Mouse (Mus musculus) heart, adult 11 months (tissue): ENCODE results near the gene Creb3l2.

Experiments
- DNase-seq: peaks from one replicate; pipeline ENCODE4 v3.0.0; 2022

The Creb3l2 gene

GRCm38 (mm10) chr6:37322641-37323040 lies 119.3 kb downstream of the Creb3l2 start:
- peak; percentile 69 for DNase-seq

- peak; percentile 75 for DNase-seq
Observed at GRCm38 (mm10) chr6:37322088-37322487, 119.9 kb downstream of the Creb3l2 start.

- DNase-seq, result peak; percentile 36
Observed at GRCm38 (mm10) chr6:37317904-37318303, 124.0 kb downstream of the Creb3l2 start.

- no peak for DNase-seq
Observed at GRCm38 (mm10) chr6:37315440-37315839, 126.5 kb downstream of the Creb3l2 start.

GRCm38 (mm10) chr6:37310601-37311000 lies 131.3 kb downstream of the Creb3l2 start:
- DNase-seq, result peak; percentile 45

GRCm38 (mm10) chr6:37306616-37307015 lies 135.3 kb downstream of the Creb3l2 start:
- peak; percentile 62 for DNase-seq

GRCm38 (mm10) chr6:37300492-37300891 lies 141.5 kb downstream of the Creb3l2 start:
- DNase-seq, result peak; percentile 55

GRCm38 (mm10) chr6:37299562-37300390 lies 142.2 kb downstream of the Creb3l2 start, which contains the start of gene Dgki:
Gene Dgki (minus strand): TSS chr6:37300184.
- DNase-seq, result peak; percentile 87

GRCm38 (mm10) chr6:37298982-37299381 lies 143.0 kb downstream of the Creb3l2 start:
- DNase-seq, result peak; percentile 61

- DNase-seq, result peak; percentile 43
Observed at GRCm38 (mm10) chr6:37297744-37298482, 144.0 kb downstream of the Creb3l2 start.

GRCm38 (mm10) chr6:37292068-37292467 lies 149.9 kb downstream of the Creb3l2 start:
- DNase-seq, result peak; percentile 24

GRCm38 (mm10) chr6:37291171-37291570 lies 150.8 kb downstream of the Creb3l2 start:
- DNase-seq, result peak; percentile 71

- DNase-seq, result peak; percentile 51
Observed at GRCm38 (mm10) chr6:37290691-37291090, 151.3 kb downstream of the Creb3l2 start.

- DNase-seq, result peak; percentile 43
Observed at GRCm38 (mm10) chr6:37286134-37286533, 155.8 kb downstream of the Creb3l2 start.

GRCm38 (mm10) chr6:37284879-37285278 lies 157.1 kb downstream of the Creb3l2 start:
- peak; percentile 72 for DNase-seq

- DNase-seq, result no peak
Observed at GRCm38 (mm10) chr6:37283336-37283735, 158.6 kb downstream of the Creb3l2 start.

- DNase-seq, result peak; percentile 39
Observed at GRCm38 (mm10) chr6:37282659-37283058, 159.3 kb downstream of the Creb3l2 start.
